ENCODE assay signal across 21 mouse cellular contexts in the genomic region with DNA sequence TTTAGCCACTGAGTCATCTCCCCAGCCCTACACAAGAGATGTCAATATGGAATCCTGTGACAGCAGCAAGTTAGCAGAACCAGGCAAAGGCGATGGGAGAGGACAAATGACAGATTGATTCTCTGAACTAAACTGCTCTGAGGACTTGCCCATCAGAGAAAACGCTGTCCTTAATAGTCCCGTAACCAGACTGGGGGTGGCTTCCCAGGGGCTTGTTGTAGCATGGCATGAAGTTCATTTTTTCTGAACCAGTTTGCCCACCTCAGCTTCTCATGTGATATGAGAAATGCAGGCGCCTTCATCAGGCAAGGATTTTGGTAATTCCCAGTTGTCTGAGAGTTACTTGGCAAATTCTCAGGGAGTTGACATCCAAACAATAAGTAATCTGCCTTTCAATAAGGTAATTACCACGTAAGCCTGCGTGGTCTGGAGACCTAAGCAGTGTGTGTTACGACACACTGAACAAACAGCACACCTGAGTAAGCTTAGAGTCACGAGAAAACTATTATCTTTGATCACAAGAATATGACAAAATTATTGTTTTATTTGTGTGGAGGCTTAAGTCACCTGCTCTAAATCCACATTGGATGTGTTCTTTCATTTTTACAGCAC.
DNase-seq lines count a peak whose midpoint lies in the region; ATAC-seq lines count a peak whose summit lies in the region.
"Had no signal": no experiment of that assay in that cellular context is flagged by ENCODE, and none has a peak within 500 bp of the region (broad histone marks: within the 10 kb centered on the region; RNA-seq: fewer than 3 reads in every experiment).

No protein-coding gene starts in this region.

- no peaks in the 10 kb centered on the region for H3K36me3 ChIP-seq in embryonic facial prominence, embryonic 13.5 days
- no peaks in the 10 kb centered on the region for H3K36me3 ChIP-seq in embryonic facial prominence, embryonic 10.5 days (replicated peaks)
- H3K36me3 ChIP-seq in heart, embryonic 11.5 days (ENCODE audit: control insufficient read depth, insufficient read depth, low read length): no peaks in the 10 kb centered on the region
- H3K36me3 ChIP-seq in embryonic facial prominence, embryonic 14.5 days (ENCODE audit: control insufficient read depth, insufficient read depth, low read length): no peaks in the 10 kb centered on the region
- H3K36me3 ChIP-seq: G1E had no signal

- H3K9ac ChIP-seq in embryonic facial prominence, embryonic 13.5 days: no peak overlapping the region
- no peak overlapping the region for H3K9ac ChIP-seq in heart, embryonic 11.5 days (ENCODE audit: low read depth, low read length)
- no peak overlapping the region for H3K9ac ChIP-seq in embryonic facial prominence, embryonic 14.5 days (ENCODE audit: low read depth, low read length)

- peak; percentile 59; the same call in 1 of the 2 replicates for ATAC-seq in embryonic facial prominence, embryonic 13.5 days (ENCODE audit: insufficient number of reproducible peaks, insufficient read depth, low FRiP score, low TSS enrichment, low read depth)
- ATAC-seq in heart, embryonic 11.5 days (replicated peaks; ENCODE audit: insufficient number of reproducible peaks, low FRiP score, low TSS enrichment): no peak
- ATAC-seq in embryonic facial prominence, embryonic 14.5 days (ENCODE audit: low read depth): peak; percentile 90
- ATAC-seq: activated CD4-positive, CD25-positive, alpha-beta regulatory T cell, adult 4 months; CD4-positive, CD25-positive, alpha-beta regulatory T cell, adult 4 months; Patski had no signal

- no peak for DNase-seq in embryonic facial prominence, embryonic 10.5 days (ENCODE audit: low spot score)
- peak; percentile 72 for DNase-seq in heart, adult 11 months
- DNase-seq in embryonic facial prominence, embryonic 14.5 days (ENCODE audit: low spot score): peak; percentile 67
- DNase-seq in adrenal gland, postnatal 36 days: no peak
- DNase-seq: adrenal gland, adult 2 months; adrenal gland, adult 8-10 months; adrenal gland, postnatal 10 days; adrenal gland, postnatal 14 days; adrenal gland, postnatal 25 days; B cell, adult 2 months; cerebellum, adult 11 months; cerebellum, adult 11-12 months; cerebellum, adult 18-20 months; cerebellum, adult 2 months had no signal

- H3K4me1 ChIP-seq in embryonic facial prominence, embryonic 13.5 days: peaks cover 2% of the 10 kb centered on the region; the same call in 1 of the 2 replicates
- no peaks in the 10 kb centered on the region for H3K4me1 ChIP-seq in embryonic facial prominence, embryonic 10.5 days
- no peaks in the 10 kb centered on the region for H3K4me1 ChIP-seq in heart, embryonic 11.5 days (ENCODE audit: control insufficient read depth, insufficient read depth, low read length)
- peaks cover 3% of the 10 kb centered on the region; the same call in 1 of the 2 replicates for H3K4me1 ChIP-seq in embryonic facial prominence, embryonic 14.5 days (ENCODE audit: control insufficient read depth, insufficient read depth, low read length)

- H3K27ac ChIP-seq in embryonic facial prominence, embryonic 13.5 days: no peak overlapping the region
- H3K27ac ChIP-seq in embryonic facial prominence, embryonic 10.5 days (replicated peaks): no peak overlapping the region
- no peak overlapping the region for H3K27ac ChIP-seq in heart, embryonic 11.5 days (ENCODE audit: low read depth, low read length)
- H3K27ac ChIP-seq in embryonic facial prominence, embryonic 14.5 days (replicated peaks; ENCODE audit: low read depth, low read length): no peak overlapping the region

- 71% methylated on average over 8 of the region's 8 CpGs for WGBS in embryonic facial prominence, embryonic 13.5 days
- 81% methylated on average over 8 of the region's 8 CpGs for WGBS in embryonic facial prominence, embryonic 10.5 days
- 75% methylated on average over 8 of the region's 8 CpGs for WGBS in heart, embryonic 11.5 days (ENCODE audit: insufficient replicate concordance)
- WGBS in embryonic facial prominence, embryonic 14.5 days: 65% methylated on average over 8 of the region's 8 CpGs

- H3K27me3 ChIP-seq in embryonic facial prominence, embryonic 13.5 days: no peaks in the 10 kb centered on the region
- H3K27me3 ChIP-seq in embryonic facial prominence, embryonic 10.5 days (replicated peaks; ENCODE audit: low read depth, poor library complexity, severe bottlenecking): no peaks in the 10 kb centered on the region
- H3K27me3 ChIP-seq in heart, embryonic 11.5 days (ENCODE audit: control insufficient read depth, insufficient read depth, low read length): no peaks in the 10 kb centered on the region
- no peaks in the 10 kb centered on the region for H3K27me3 ChIP-seq in embryonic facial prominence, embryonic 14.5 days (replicated peaks; ENCODE audit: control insufficient read depth, insufficient read depth, low read length)
- H3K27me3 ChIP-seq: CH12.LX had no signal

- no peak overlapping the region for H3K4me2 ChIP-seq in embryonic facial prominence, embryonic 13.5 days
- H3K4me2 ChIP-seq in heart, embryonic 11.5 days: no peak overlapping the region
- H3K4me2 ChIP-seq in embryonic facial prominence, embryonic 14.5 days (ENCODE audit: low read depth, low read length): no peak overlapping the region

- no peaks in the 10 kb centered on the region for H3K9me3 ChIP-seq in embryonic facial prominence, embryonic 13.5 days
- no peaks in the 10 kb centered on the region for H3K9me3 ChIP-seq in embryonic facial prominence, embryonic 10.5 days
- H3K9me3 ChIP-seq in heart, embryonic 11.5 days (replicated peaks; ENCODE audit: control insufficient read depth, low read length): no peaks in the 10 kb centered on the region
- no peaks in the 10 kb centered on the region for H3K9me3 ChIP-seq in embryonic facial prominence, embryonic 14.5 days (ENCODE audit: control insufficient read depth, low read length)
- H3K9me3 ChIP-seq: G1E had no signal

- H3K4me3 ChIP-seq in embryonic facial prominence, embryonic 13.5 days: no peak overlapping the region
- H3K4me3 ChIP-seq in embryonic facial prominence, embryonic 10.5 days: no peak overlapping the region
- no peak overlapping the region for H3K4me3 ChIP-seq in heart, embryonic 11.5 days (ENCODE audit: low read depth, low read length)
- H3K4me3 ChIP-seq in embryonic facial prominence, embryonic 14.5 days (ENCODE audit: low read depth, low read length): no peak overlapping the region

Comparison
In these comparisons a context has a peak if more than half of its experiments do, and no peak if none do; other contexts are left out.
1. DNase-seq: peak in heart, adult 11 months (single experiment) and embryonic facial prominence, embryonic 14.5 days (single experiment); none in embryonic facial prominence, embryonic 10.5 days (single experiment) and adrenal gland, postnatal 36 days (0 of 2).